Mouse (Mus musculus) embryonic stem cell, embryonic (primary cell): ENCODE data around the gene Lrr1.

ENCODE experiments used
- CTCF ChIA-PET, 4 experiments: fragments of 300-600 bp in 2 of 4; fragments of 350-600 bp in 2 of 4; sonication (Branson Sonifier 250); formaldehyde crosslinking; loops; one replicate each; lab custom pipeline; 2022; ENCODE audit warnings: inconsistent platforms in 2 of 4; lab: Charles Lee
- POLR2A ChIA-PET, 4 experiments: fragments of 300-600 bp in 2 of 4; fragments of 350-600 bp in 2 of 4; sonication (Branson Sonifier 250); formaldehyde crosslinking; loops; one replicate each; lab custom pipeline; 2022; ENCODE audit warnings: antibody characterized with exemption in 4 of 4, inconsistent platforms in 1 of 4; lab: Charles Lee

Lrr1 gene

GRCm38 (mm10) chr12:69168461-69169106 is at the start of gene Lrr1:
TSS of gene Lrr1 (plus strand) at chr12:69168814.
- ChIA-PET POLR2A (interaction anchor here (0.6 to 7.8 kb wide), 40 partner anchors 8 to 1830 kb away, joined by 3 to 96 read pairs (median 4); partner anchors contain the start of genes Rps29 (in 4 of the 4), Mgat2 (in 3 of the 4), Rpl36al (in 3 of the 4) and Gm49383 (in 2 of the 4)), CTCF (interaction anchor here in 3 of 4 experiments (0.5 to 1.5 kb wide), 12 partner anchors 9 to 140 kb away, joined by 3 to 7 read pairs (median 3); partner anchors contain the start of gene Rps29 (in 1 of the 3))

- ChIA-PET POLR2A (interaction anchor here in 3 of 4 experiments (0.5 to 2.6 kb wide), 9 partner anchors 8 to 561 kb away, joined by 3 to 9 read pairs (median 4); partner anchors contain the start of gene Rps29 (in 2 of the 3)), CTCF (interaction anchor here in 2 of 4 experiments (0.6 to 1.1 kb wide), 3 partner anchors 26 to 176 kb away, joined by 3 to 4 read pairs (median 3); partner anchors contain the start of gene Gm49383 (in 1 of the 2))
Observed at GRCm38 (mm10) chr12:69119908-69120307, 48.7 kb upstream of the Lrr1 start.

GRCm38 (mm10) chr12:69122801-69123200 is 45.8 kb upstream of the Lrr1 start:
- ChIA-PET POLR2A (no interaction called here), CTCF (no interaction called here)

GRCm38 (mm10) chr12:69125066-69125465 is 43.5 kb upstream of the Lrr1 start:
- POLR2A ChIA-PET = interaction anchor here in 1 of 4 experiments (1.2 kb wide), 1 partner anchor 31 kb away, joined by 3 read pairs; no protein-coding TSS in a partner anchor
- CTCF ChIA-PET = no interaction called here

DNA sequence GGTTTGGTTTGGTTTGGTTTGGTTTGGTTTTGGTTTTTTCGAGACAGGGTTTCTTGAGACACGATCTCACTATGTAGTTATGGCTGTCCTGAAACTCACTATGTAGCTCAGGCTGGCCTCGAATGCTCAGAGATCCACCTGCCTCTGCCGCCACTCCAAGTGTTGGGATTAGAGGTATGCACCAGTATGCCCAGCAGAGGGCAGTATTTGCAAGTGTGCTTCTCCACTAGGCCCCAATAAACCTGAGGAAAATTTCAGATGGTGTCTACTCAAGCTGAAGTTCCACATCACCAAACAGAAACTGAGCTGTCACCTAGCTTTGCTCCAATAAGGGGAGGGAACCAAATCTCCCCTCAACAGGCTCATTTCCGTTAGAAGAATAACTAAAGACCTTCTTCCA is 41.4 kb upstream of the Lrr1 start:
- POLR2A ChIA-PET = interaction anchor here in 2 of 4 experiments (1.0 to 2.2 kb wide), 8 partner anchors 9 to 70 kb away, joined by 3 to 7 read pairs (median 3); partner anchors contain the start of genes Rps29 (in 2 of the 2) and Gm49383 (in 1 of the 2)
- CTCF ChIA-PET = interaction anchor here (0.6 to 1.7 kb wide), 15 partner anchors 9 to 206 kb away, joined by 3 to 9 read pairs (median 3); partner anchors contain the start of genes Rps29 (in 2 of the 4) and Lrr1 (in 1 of the 4)

DNA sequence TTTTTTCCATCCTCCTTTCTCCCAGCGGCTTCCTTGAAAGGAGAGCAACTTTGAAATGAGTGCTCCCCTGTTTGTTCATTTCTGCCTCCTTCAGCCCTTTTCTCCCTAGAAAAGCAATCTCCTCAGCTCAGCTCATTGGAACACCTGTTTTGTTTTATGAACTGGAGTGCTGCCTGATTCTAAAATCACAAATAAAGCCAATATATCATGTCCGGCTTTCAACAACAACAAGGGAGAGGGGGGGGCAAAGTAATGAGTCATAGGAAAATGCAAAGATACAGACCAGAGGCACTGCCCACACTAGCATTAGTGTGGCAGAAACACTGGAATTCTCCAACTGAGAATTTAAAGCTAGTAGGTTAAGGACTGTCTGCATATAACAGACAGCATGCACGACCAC is 41.0 kb upstream of the Lrr1 start:
- POLR2A ChIA-PET = interaction anchor here in 2 of 4 experiments (0.7 to 2.2 kb wide), 8 partner anchors 8 to 70 kb away, joined by 3 to 7 read pairs (median 3); partner anchors contain the start of genes Rps29 (in 2 of the 2) and Gm49383 (in 1 of the 2)
- CTCF ChIA-PET = interaction anchor here (0.6 to 1.7 kb wide), 12 partner anchors 10 to 206 kb away, joined by 3 to 9 read pairs (median 3); partner anchors contain the start of gene Rps29 (in 2 of the 4)

- ChIA-PET POLR2A (interaction anchor here (0.6 to 2.6 kb wide), 18 partner anchors 9 to 1845 kb away, joined by 3 to 19 read pairs (median 4); partner anchors contain the start of genes Rps29 (in 3 of the 4), Lrr1 (in 1 of the 4) and Psma3 (in 1 of the 4)), CTCF (interaction anchor here (0.6 to 1.4 kb wide), 11 partner anchors 11 to 1469 kb away, joined by 3 to 6 read pairs (median 3); partner anchors contain the start of gene Rps29 (in 1 of the 4))
Observed at GRCm38 (mm10) chr12:69129634-69130310, 38.8 kb upstream of the Lrr1 start.

DNA sequence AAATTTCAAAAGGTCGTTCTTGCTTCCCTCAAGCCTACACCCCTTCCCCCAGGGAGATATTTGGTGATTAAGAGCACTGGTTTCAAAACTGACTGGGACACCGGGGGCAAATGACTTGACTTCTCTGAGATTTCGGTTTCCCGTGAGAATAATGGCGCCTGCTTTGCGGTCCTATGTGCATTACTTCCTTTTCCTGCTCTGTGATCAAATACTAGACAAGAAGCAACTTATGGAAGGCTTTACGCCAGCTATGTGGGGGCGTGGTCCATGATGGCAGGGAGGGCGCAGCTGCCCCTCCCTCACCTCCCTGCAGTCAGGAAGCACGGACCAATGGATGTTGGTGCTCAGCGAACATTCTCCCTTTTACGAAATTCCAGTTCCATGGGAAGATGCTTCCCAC is 38.1 kb upstream of the Lrr1 start:
- CTCF ChIA-PET = interaction anchor here in 2 of 4 experiments (0.6 to 1.4 kb wide), 6 partner anchors 12 to 701 kb away, joined by 3 to 6 read pairs (median 4); partner anchors contain the start of gene Rps29 (in 1 of the 2)
- POLR2A ChIA-PET = interaction anchor here (0.6 to 2.6 kb wide), 14 partner anchors 10 to 1844 kb away, joined by 3 to 19 read pairs (median 4); partner anchors contain the start of genes Rps29 (in 3 of the 4) and Psma3 (in 1 of the 4)

DNA sequence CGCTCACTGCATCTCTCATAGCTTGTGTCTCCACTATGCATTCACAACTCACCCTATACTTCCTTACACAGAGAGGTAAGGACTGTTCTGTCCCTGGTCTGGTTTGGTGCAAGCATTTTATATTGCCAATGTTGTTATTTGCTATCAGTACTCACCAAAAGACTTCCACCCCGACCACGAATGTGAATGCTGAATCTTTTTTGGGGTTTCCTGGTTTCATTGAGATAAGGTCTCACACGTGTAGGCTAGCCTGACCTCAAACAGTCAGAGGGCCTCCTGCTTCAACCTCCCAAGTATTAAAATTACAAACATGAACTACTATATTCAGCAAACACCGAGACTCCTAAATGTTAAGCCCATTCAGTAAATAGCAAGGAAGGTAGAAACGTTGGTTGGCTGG is 37.3 kb upstream of the Lrr1 start:
- POLR2A ChIA-PET = interaction anchor here (1.0 to 2.6 kb wide), 7 partner anchors 11 to 27 kb away, joined by 3 to 19 read pairs (median 9); partner anchors contain the start of gene Rps29 (in 3 of the 4)
- CTCF ChIA-PET = interaction anchor here in 2 of 4 experiments (0.5 to 1.4 kb wide), 3 partner anchors 9 to 38 kb away, joined by 3 to 7 read pairs (median 3); no protein-coding TSS in a partner anchor

- POLR2A ChIA-PET = interaction anchor here (0.6 to 2.1 kb wide), 6 partner anchors 8 to 196 kb away, joined by 3 to 9 read pairs (median 4); partner anchors contain the start of gene Rps29 (in 1 of the 4)
- CTCF ChIA-PET = interaction anchor here (0.5 to 1.1 kb wide), 13 partner anchors 9 to 269 kb away, joined by 3 to 7 read pairs (median 3); no protein-coding TSS in a partner anchor
Observed at GRCm38 (mm10) chr12:69131981-69132380, 36.6 kb upstream of the Lrr1 start.

GRCm38 (mm10) chr12:69139201-69139600 is 29.4 kb upstream of the Lrr1 start:
- CTCF ChIA-PET = no interaction called here
- POLR2A ChIA-PET = no interaction called here

- POLR2A ChIA-PET = interaction anchor here in 2 of 4 experiments (0.6 to 4.0 kb wide), 3 partner anchors 8 to 17 kb away, joined by 3 to 23 read pairs (median 3); no protein-coding TSS in a partner anchor
Observed at GRCm38 (mm10) chr12:69139841-69140240, 28.8 kb upstream of the Lrr1 start.

GRCm38 (mm10) chr12:69143460-69143859 is 25.2 kb upstream of the Lrr1 start:
- ChIA-PET POLR2A (interaction anchor here in 2 of 4 experiments (1.2 to 4.0 kb wide), 3 partner anchors 13 to 15 kb away, joined by 3 to 23 read pairs (median 4); partner anchors contain the start of gene Rps29 (in 2 of the 2)), CTCF (interaction anchor here in 2 of 4 experiments (0.8 to 1.5 kb wide), 2 partner anchors 11 to 16 kb away, joined by 3 read pairs; no protein-coding TSS in a partner anchor)

More at GRCm38 (mm10) chr12:69139841-69140240, 28.8 kb upstream of the Lrr1 start:
- CTCF ChIA-PET = no interaction called here

DNA sequence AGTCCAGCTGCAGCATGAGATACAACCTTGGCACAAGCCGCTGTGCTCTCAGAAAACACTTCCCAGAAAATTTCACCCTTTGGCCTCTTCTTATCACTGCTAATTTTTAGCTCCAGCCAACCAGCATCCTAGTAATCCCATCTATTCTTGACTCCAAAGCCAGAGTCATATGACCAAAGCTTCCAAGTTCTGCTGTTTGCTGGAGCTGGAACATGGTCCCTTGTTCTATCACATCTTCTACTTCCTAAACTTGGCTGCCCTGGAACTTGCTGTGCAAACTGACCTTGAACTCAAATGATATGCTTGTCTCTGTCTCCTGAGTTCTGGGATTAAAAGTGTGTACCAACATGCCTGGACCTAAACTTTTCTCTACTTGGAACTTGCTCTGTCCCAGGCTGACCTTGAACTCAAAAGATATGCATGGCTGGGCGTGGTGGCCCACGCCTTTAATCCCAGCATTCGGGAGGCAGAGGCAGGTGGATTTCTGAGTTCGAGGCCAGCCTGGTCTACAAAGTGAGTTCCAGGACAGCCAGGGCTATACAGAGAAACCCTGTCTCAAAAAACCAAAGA is 21.4 kb upstream of the Lrr1 start:
- ChIA-PET CTCF (interaction anchor here in 1 of 4 experiments (0.6 kb wide), 1 partner anchor 155 kb away, joined by 3 read pairs; no protein-coding TSS in a partner anchor), POLR2A (interaction anchor here in 3 of 4 experiments (0.8 to 4.1 kb wide), 3 partner anchors 9 to 11 kb away, joined by 3 to 24 read pairs (median 22); partner anchors contain the start of gene Rps29 (in 1 of the 3))

- ChIA-PET POLR2A (interaction anchor here in 3 of 4 experiments (1.2 to 4.1 kb wide), 5 partner anchors 6 to 9 kb away, joined by 3 to 24 read pairs (median 9); partner anchors contain the start of gene Rps29 (in 3 of the 3)), CTCF (interaction anchor here in 1 of 4 experiments (0.6 kb wide), 1 partner anchor 23 kb away, joined by 4 read pairs; no protein-coding TSS in a partner anchor)
Observed at GRCm38 (mm10) chr12:69150049-69150448, 18.6 kb upstream of the Lrr1 start.

DNA sequence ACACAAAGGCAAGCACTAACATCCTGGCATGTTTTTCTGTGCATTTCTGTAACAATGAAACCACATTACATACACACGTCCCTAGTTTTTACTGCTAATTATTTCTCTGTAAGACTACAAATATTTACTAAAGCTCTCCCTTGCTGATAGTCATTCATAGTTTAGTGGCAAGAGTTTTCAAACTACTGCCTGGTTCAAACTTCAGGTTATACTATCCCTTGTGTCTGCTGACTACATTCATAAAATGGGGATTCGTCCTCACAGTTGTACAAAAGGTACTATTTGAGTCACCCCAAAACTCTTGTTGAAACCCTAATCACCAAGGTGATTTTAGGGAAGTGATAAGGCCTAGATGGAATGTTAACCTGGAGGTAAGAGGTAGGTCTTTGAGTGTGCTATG is 12.7 kb upstream of the Lrr1 start:
- POLR2A ChIA-PET = interaction anchor here (0.6 to 4.9 kb wide), 25 partner anchors 8 to 126 kb away, joined by 3 to 96 read pairs (median 6); partner anchors contain the start of genes Lrr1 (in 3 of the 4), Mgat2 (in 1 of the 4) and Rpl36al (in 1 of the 4)
- CTCF ChIA-PET = no interaction called here
